Mouse (Mus musculus): ENCODE results near the gene Klhl18.
"Not testable (repeated sequence)": the region's sequence is repeated elsewhere in the genome, so short reads cannot be mapped to it uniquely, and the experiment has no call there.

Gene Klhl18

DNA sequence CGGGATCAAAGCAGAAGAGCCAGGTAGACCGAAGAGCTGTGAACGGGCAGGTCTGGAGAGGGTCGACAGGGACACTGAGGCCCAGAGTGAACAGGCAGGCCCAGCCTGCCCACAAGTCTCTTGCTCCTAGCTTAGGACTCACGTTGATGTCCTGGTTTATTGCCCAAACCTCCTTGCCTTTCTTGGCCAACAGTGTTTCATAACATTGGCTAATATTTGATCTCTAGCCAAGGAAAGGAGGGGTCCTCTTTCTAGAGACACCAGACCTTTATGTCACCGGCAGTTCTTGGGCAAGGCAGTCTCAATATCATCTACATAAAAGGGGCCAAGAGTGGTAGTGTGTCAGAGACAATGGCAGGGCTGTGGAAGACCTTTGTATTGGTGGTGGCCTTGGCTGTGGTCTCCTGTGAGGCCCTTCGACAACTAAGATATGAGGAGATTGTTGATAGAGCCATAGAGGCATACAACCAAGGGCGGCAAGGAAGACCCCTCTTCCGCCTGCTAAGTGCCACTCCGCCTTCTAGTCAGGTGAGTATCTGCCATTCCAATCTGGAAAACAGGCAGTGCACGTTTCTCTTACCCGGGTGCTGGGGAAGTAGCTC is 56.9 kb downstream of the Klhl18 start, which contains the start of gene Ngp:
Gene Ngp (plus strand): TSS at position 237 of the 602 bp plus-strand sequence.
- DNase-seq (ENCODE audit: inconsistent ontology term): no peak

DNA sequence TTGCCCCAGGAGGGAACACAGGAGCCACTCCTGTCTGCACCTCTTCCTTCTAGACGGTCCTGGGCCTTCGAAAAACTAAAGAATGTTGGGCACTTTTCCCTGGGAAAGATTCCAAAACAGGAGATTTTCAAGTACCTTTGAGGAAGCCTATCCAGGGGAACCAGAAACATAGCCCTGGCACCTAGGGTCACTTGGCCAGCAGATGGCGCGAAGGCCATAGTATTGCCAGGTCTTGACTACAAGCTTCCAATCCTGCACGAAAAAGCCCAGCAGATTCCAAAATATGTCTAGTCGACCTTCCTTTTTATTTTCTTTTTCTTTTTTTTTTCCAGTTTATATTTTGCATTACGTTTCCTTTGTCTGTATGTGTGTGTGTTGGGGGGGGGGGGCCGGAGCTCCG is 62.7 kb downstream of the Klhl18 start:
- DNase-seq (ENCODE audit: inconsistent ontology term): peak; percentile 32

DNA sequence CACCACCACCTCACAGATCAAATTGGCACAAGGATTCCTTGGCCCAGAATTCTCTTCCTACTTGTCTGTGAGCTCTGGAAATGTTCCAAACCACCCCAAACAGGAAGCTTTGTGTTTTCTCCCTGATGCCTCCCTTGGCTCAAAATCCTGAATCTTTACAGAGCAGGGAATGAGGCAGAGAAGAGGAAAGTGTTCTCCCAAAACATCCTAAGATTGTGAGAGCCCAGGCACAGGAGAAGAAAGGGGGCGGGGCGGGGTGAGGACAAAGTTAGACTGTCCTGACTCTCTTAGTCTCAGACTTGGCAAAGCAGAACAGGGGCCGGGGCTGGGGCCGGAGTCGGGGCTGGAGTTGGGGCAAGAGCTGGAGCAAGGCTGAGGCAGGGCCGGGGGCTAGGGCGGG is 63.6 kb downstream of the Klhl18 start:
- DNase-seq (ENCODE audit: inconsistent ontology term): peak; percentile 66

DNA sequence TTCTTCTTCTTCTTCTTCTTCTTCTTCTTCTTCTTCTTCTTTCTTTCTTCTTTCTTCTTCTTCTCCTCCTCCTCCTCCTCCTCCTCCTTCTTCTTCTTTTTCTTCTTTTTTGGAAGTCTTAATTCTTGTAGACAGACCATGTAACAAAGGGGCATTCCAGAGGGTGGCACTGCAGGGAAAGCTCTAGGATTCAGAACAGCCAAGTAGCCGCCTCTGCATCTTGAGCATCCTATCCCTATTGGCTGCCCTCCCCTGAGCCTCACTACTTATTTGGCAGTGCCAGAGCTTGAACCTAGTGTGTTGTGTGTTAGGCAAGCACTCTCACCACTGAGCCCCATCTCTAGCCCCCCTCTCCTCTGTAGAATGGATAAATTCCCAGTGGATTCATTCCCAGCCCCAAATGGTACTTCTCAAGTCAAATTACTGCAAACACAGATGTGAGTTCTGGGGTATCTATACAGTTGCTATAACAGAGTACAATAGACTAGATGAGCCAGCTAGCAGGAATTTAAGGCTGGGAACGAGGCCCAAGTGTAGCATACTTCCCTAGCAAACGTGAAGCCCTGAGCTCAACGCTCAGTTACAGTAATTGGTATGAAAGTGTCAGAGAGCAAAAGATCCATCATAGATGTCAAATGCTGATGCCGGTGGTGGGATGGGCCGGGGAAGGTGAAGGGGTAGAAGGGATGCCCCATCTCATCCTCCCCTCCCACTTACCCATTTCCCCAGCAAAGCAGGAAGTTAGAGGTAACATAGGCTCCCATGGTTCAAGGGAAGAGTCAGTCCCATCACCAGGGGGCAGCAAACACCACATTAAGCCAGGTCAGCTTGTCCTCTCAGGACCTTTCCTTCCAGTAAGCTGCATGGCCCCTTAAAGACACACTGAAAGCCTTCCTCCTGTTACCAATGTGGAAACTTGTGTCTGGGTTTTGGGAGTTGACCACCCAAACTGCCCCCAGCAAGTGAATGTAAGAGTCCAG is 65.3 kb downstream of the Klhl18 start:
- peak; percentile 74 for DNase-seq (ENCODE audit: inconsistent ontology term)

DNA sequence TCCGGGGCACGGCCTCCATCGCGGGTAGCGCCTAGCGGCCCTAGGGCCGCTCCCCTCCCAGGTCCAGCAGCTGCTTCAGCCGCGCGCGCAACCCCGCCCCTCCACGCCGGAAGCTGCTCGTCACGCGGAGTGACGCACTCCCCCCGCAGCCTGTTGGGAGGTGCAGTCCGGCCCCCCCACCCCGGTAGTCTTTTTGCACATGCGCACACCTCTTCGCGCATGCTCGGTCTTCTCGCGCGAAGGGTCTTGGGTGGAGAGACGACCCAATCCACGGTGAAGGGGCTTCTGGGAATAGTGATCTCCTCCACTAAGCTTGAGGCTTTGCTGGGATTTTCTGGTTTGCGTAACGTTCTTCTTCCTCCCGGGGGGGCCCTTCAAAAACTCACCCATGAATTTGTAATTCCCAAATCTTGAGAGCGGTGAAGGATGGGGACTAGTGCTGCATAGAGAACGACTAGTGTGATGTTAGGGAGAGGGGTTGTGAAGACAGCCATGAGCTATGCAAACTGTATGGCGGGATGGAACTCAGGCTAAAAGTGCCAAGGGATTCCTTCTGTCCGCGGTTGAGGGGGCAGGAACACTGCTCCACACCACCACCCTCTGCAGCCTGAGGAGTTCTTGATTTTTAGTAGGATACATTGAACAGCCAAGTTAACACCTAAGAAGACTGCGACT is 68.3 kb downstream of the Klhl18 start, which contains the start of gene Ptpn23:
Gene Ptpn23 (minus strand): TSS at position 115 of the 675 bp plus-strand sequence.
- peak; percentile 99 for DNase-seq (ENCODE audit: inconsistent ontology term)

DNA sequence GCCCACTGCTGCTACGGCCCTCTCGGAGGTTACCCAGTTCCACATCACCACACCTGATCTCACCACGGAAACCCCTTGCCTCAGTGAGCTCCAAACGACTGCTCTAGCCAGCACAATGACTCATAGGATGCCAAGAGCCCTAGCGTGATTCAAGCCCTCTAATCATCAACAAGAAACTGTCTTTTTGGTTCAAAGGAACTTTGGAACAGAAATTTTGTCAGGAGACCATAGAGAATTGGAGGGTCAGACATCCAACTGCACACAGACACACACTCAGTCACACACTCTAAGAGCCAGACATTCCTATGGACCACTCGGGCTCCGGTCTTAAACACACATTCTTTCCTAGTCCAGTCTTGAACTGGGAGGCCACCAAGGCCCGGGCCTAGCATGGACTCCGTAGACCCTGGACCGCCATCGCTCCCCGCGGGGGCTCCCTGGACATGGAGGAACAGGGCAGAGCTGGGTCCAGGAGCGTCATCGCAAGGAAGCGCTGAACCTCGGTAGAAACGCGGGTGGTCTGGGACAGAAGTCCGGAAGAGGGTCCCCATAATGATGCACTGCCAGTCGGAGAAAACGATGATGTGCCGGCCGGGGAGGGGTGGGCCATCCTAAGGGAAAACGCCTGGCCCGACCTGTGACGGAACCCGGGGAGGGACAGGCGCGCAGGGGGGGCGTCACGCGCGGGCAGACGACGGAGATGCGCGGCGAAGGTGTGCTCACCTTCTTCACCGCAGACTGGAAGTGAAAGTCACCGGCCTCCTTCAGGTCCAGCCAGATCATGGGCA is 69.0 kb downstream of the Klhl18 start:
- DNase-seq (ENCODE audit: inconsistent ontology term): peak; percentile 75

DNA sequence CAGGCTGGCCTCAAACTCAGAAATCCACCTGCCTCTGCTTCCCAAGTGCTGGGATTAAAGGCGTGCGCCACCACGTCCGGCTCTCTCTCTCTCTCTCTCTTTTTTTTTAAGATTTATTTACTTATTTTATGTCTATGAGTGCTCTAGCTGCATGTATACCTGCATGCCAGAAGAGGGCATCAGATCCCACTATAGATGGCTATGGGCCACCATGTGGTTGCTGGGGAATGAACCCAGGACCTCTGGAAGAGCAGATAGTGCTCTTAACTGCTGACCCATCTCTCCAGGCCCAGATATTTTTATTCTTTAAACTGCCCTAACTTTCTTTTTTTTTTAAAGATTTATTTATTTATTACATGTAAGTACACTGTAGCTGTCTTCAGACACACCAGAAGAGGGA is 73.3 kb downstream of the Klhl18 start:
- not testable (repeated sequence) for DNase-seq (ENCODE audit: inconsistent ontology term)

DNA sequence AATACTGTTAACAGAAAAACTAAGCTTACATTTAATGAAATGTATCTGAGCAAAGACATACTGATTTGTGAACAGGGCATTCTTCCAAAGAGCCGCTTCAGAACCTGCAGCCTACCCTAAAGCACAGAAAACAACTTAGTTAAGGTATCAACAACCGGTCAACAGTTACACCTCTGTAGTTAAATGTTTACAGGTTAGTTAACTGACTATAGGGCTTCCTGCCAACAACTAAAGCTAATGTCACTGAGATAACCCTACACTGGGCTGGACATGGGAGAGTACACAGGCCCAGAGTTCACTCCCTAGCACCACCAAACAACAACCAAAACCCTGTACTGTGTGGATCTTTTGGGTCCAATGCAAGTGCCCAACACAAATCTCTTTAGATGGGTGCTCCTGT is 73.8 kb downstream of the Klhl18 start:
- DNase-seq (ENCODE audit: inconsistent ontology term): no peak

DNA sequence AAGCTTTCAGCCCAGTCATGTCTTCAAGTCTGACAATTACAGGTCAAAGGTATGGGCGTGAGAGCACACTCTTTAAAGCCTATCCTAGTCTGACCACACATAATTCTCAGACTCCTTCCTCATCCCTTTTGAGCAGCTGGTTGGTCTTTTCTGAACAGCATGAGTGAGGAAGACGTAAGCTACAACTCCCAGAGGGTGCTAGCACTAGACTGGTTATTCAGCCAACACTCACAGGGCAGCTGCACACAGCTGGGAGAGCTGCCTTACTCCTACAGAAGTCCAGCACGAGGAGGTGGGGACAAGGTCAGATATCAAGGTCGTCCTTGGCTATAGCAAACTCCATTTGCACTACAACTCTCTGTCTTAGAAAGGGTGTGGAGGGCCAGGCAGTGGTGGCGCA is 75.8 kb downstream of the Klhl18 start:
- DNase-seq (ENCODE audit: inconsistent ontology term): no peak

DNA sequence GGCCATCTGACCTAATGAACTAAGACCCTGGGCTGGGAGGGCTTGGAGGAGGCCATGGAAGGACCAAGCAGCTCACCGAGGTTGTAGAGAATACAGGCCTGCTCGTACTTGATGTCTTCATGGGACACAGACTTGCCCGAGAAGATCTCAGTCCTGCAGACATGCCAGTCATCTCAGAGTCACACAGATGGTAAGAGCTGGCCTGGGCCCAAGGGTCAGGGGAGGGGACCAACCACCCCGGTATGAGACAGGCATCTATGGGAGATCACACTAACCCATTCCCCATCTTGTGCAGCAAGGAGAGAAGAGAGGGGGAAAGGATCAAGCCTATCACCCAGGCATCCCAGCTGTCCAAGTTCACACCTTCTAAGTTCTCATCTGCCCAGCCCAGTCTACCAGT is 83.2 kb downstream of the Klhl18 start:
- no peak for DNase-seq (ENCODE audit: inconsistent ontology term)

DNA sequence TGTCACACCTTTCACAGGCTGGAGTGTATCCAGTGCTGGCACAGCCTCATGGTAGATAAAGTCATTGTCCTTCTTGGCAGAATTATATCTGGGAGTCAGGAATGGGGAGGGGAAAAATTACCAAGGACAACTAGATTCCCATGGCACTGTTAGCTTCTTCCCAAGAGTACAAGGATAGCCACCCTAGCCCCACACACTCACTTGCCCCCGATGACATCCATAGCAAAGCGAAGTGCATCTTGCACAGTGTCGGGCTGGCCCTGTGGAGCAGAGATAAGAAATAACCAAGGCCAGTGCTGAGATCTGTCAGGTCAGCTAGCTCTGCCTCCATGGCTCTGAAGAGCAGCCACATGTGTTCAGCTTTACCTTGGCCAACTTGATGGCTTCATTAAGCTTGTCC is 85.7 kb downstream of the Klhl18 start:
- no peak for DNase-seq (ENCODE audit: inconsistent ontology term)

DNA sequence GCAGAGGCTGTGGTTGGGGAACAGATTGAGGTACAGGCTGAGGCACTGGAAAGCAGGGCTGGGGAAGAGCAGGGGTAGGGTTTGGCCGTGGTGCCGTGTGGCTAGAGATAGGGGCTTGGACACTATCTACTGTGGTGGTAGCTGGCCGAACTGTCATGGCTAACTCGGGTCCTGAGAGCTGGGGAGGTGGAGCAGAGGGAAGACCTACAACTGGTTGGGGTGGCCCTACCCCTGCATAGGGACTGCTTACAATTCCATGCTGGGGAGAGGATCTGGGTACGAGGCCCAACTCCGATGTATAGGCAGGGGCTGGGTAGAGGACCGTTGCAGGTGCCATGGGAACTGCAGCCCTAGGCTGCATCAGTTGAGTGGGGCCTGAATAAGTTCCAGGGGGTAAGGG is 88.5 kb downstream of the Klhl18 start:
- no peak for DNase-seq (ENCODE audit: inconsistent ontology term)

DNA sequence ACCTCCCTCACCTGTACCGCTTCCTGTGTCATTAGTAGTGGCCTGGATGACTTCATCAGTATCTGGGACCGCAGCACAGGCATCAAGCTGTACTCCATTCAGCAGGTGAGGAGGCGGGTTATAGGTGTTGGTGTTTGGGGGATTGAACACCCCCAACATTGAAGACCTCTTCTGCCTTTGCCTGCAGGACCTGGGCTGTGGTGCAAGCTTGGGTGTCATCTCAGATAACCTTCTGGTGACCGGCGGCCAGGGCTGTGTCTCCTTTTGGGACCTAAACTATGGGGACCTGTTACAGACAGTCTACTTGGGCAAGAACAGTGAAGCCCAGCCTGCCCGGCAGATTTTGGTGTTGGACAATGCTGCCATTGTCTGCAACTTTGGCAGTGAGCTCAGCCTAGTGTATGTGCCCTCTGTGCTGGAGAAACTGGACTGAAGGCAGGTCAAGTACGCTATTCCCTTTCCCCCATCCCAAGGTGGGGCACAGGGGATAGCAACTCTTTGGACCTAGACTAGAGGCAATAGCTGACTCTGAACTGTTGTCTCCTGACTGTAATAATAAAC is 92.0 kb downstream of the Klhl18 start:
- DNase-seq (ENCODE audit: inconsistent ontology term): peak; percentile 51

DNA sequence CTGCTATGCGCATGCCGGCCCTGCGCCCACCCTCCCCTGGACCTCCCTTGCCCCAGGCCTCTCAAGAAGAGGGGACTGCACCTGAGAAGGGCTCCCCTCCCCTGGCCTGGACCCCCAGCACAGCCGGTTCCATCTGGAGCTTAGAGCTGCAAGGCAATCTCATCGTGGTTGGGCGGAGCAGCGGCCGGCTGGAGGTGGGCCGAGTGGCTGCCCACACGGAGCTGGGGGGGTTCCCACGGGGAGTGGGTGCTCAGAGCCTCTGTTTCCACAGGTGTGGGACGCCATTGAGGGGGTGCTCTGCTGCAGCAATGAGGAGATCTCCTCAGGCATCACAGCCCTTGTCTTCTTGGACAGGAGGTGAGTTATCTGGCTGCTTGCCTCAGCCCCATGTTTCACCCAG is 95.2 kb downstream of the Klhl18 start:
- DNase-seq (ENCODE audit: inconsistent ontology term): no peak

DNA sequence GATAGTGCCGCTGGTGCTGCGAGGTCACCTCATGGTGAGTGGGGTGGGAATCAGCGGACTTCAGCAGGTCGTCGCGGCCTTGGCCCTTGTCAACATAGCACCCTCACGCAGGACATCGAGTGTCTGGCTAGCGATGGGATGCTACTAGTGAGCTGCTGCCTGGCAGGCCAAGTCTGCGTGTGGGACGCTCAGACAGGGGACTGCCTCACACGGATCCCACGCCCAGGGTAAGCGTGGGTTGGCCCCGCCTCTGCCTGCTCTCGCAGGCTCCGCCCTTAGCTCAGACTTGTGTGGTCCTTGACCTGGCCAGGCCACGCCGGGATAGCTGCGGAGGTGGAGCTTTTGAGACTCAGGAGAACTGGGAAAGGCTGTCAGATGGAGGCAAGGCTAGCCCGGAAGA is 95.8 kb downstream of the Klhl18 start:
- no peak for DNase-seq (ENCODE audit: inconsistent ontology term)

DNA sequence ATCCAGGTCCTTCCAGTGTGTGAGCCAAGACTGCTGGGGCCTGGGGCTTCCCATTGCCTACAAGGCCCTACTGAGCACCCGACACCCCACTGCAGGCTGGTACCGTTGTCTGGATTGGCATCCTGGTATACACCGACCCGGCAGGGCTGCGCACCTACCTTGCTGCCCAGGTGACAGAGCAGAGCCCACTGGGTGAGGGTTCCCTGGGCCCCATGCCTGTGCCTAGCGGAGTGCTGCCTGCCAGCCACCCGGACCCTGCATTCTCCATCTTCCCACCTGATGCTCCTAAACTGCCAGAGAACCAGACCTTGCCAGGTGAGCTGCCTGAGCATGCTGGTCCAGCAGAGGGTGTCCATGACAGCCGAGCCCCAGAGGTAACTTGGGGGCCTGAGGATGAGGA is 97.1 kb downstream of the Klhl18 start:
- no peak for DNase-seq (ENCODE audit: inconsistent ontology term)

DNA sequence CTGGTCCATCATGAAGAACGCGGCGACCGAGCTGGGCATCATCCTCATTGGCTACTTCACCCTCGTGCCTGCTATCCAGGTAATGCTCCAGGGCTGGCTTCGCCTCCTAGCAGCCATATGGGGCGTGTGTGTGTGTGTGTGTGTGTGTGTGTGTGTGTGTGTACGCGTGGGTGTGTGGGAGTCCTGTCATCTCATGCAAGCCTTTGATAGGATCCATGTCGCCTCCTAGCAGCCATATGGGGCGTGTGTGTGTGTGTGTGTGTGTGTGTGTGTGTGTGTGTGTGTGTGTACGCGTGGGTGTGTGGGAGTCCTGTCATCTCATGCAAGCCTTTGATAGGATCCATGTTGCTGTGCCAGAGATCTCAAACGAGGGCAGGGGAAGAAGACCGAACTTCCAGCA is 98.8 kb downstream of the Klhl18 start:
- DNase-seq (ENCODE audit: inconsistent ontology term): not testable (repeated sequence)
